Mouse (Mus musculus): Measurements from ENCODE around the gene Nelfe.
"Not testable (repeated sequence)": the region's sequence is repeated elsewhere in the genome, so short reads cannot be mapped to it uniquely, and the experiment has no call there.

Gene Nelfe

DNA sequence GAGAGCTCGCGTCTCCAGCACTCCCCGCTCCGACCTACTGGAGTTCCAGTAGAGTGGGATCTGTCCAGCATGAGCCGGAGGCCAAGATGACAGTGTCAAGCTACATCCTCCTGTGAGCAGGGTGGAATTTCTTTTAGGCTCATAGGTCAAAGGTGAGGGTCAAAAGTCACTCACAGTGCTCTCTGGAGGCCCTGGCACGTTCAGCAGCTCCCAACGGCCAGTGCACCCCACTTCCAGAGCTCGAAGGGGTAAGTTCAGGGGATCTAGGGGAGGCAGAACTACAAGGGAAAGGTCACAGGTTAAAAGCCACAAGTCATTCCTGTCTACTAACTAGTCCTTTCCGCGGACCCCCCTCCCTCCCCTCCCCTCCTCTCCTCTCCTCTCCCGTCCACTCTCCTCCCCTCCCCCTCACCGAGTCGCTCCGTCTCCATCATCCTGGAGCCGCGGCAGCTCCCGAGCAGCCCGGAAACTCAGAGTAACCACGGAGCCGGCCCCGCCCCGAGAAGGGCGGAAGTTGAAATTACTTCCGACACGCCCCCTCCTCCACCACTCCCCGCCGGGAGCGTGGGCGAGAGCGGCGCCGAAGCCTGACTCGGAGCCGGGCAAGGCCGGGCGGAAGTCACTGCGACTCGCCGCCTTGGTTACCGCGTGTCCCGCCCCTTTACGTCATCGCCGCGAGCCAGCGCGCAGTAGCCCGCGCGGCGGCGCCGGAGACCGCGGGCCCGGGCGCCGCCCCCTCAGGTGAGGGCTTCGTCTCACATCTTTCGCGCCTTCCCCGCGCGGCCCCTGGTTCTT lies at the start of gene Nelfe, which contains the start of gene Skiv2l:
TSS of gene Nelfe (plus strand) at position 670 of the 795 bp plus-strand sequence.
TSS of gene Skiv2l (minus strand) at position 489 of the 795 bp plus-strand sequence.
- DNase-seq (ENCODE audit: low spot score): peak; percentile 99

DNA sequence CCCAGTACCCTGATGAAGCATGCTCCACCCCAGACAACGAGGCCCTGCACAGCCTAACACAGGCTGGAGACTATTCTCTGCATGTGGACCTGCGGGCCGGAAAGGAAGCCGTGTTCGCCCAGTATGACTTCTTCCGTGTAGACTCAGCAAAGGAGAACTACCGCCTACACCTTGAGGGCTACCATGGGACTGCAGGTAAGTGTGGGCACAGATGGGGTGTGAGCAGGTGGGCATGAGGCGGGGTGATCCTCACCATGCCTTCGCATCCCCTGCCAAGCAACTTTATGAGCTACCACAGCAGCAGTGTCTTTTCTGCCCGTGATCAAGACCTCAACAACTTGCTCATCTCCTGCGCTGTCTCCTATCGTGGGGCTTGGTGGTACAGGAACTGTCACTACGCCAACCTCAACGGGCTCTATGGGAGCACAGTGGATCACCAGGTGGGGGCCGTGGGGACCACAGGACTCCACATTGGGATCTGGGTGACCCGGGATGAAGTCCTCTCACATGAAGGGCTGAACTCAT lies 49.3 kb upstream of the Nelfe start:
- not testable (repeated sequence) for DNase-seq (ENCODE audit: low spot score)

DNA sequence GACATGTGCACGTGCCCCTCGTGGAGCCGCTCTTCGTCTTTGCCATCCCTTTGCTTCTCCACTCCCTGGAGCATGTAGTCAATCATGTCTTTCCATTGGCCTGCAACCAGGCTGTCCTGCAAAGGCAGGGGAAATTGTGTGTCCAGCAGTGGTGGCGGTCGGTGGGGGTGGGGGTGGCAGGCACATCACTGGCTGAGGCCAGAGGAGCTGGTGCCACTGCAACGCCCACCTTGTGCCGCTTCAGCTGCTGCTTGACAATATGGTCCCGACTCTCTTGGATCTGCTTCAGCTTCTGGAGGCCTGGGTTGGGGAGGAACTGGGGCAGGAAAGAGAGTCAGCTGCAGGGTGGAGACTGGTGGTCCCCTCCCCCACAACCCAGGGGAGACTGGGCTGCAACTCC lies 47.4 kb upstream of the Nelfe start:
- DNase-seq (ENCODE audit: low spot score): not testable (repeated sequence)

DNA sequence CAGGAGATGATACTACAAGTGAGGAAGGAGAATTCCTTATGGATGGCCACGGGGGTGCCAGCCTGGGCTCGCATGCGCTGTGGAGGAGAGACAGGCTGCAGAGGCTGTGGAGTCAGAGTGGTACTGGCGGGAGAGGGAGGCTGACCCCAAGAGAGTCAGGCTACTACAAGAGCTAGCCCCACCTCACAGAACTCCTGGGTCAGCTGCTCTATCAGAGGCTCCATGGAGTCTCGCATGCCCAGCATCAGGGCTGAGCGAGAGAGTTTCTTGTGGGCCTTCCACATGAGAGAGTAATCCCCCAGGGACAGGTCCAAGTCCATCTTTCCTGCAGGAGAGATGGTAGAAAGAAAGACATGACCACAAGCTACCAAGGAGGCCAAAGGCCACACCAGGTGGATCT lies 46.8 kb upstream of the Nelfe start:
- not testable (repeated sequence) for DNase-seq (ENCODE audit: low spot score)

DNA sequence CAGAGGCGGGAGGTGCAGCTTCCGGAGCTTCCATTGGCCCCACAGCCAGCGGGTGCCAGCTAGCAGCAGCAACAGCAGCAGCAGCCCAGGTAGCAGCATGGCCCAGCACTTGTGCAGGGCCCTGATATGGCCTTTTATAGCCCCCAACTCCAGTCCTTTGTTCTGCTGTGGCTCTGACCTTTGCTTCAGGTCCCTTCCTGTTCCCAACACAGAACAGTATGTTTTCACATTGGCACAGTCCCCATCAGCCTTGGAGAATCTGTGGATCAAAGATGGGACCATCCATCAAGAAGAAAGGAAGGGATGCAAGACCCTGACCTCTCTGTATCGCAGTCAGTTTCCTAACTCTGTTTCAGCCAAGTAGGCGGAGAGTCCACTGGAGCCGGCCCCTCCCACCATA lies 45.9 kb upstream of the Nelfe start, which contains the start of gene Cyp21a1:
TSS of gene Cyp21a1 (minus strand) at position 261 of the 400 bp plus-strand sequence.
- DNase-seq (ENCODE audit: low spot score): not testable (repeated sequence)

DNA sequence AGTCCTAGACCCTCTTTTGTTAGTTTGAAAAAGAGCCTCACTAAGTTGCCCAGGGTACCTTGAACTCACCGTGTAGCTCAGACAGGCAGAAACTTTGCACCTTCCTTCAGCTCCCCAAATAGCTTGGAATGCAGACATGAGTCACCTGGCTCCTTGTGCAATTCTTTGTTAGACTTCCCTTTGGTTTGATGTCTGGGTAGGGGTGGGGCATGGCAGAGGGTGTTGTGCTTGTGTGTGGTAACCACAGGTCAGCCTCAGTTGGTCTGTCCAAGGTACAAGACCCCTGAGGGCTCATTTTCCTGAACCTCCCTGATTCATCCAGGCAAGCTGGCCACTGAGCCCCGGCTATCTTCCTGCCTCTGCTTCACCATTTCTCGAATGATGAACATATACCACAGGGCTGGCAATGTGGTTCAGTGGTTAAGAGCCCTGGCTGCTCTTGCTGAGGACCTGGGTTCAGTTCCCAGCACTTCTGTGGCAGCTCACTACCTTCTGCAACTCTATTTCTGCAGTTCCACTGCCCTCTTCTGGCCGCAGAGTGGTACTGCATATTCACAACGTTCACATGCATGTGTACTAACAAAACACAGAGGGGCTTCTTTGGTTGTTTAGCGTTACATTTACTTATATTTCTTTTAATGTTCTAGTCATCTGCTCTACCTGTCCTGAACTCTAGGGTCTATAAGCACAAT lies 45.2 kb upstream of the Nelfe start:
- no peak for DNase-seq (ENCODE audit: low spot score)

DNA sequence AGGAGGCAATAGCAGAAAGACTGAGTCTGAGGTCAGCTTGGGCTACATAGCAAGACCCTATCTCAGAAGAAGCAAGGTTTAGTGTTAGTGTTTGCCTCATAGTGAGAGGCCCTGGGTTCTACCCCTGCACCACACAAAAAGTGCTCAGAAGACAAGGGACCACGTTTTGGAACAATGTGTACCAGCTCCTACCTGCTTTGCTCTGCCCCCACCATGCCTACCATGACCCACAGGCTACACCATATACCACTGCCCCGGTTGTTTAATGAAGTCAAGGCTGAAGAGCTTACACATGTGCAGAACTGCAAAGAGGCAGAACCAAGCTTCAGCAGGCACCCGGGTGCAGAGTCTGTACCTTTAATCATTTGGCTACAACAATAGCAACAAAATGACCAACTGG lies 43.0 kb upstream of the Nelfe start:
- DNase-seq (ENCODE audit: low spot score): no peak

DNA sequence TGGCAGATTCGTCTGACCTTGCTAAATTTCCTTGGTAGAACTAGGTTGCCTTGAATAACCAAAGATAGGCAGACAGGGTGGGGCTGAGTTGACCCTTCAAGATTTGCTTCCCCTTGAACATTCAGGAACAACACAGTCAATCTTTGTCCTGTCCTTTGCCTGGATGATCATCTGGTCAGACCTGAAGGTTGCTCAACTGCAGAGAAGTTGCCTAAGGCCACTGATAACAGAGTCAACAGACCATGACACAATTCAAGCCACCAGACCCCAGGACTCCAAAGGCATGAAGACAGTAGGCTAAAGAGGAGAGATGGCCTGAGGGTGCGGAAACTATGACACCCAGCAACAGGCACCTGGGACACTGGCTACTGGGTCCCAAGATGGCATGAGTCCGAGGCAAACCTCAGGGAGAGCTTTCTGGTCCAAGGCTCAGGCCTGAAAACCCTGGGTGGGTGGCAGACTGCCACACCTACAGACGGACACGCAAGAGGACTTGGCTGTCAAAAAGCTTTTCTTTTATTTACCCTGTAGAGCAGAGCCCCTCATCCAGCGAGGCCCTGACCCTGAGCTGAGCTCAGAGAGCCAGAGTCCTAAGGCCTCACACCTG lies 41.5 kb upstream of the Nelfe start:
- DNase-seq (ENCODE audit: low spot score): no peak

DNA sequence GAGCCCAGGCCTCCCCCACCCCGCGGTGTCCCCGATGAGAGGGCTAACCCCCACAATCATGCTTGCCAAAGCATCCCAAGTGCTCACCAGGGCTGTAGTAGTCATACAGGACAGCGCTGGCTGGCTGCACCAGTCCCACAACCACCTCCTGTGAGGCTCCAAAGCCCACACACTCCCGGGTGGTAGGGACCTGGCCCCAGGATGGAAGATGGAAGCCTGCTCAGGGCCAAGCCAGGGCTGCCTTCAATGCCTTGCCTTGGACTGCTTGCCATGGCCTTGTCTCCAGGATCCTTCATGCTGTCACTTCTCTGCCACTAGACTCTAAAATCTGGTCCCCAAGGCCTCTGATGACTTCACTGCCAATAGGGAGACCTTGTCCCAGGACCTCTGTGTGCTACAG lies 39.8 kb upstream of the Nelfe start:
- not testable (repeated sequence) for DNase-seq (ENCODE audit: low spot score)

DNA sequence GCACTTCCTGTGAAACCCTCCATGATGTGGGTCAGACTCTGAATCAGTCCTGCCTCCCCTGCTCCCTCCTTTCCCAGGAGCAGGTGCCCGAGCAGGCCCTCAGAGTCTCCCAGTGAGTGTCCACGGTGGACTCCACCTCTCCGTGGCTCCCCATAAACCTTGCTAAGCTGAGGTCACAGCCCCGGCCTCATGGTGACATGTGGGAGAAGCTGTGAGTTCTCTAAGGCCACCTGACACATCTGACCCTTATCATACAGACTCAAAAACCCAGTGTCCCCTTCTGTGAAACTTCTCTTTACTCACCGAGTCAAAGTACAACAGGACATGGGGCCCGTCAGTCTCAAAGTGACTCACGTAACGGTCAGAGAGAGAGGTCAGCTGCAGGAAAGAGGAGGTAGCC lies 39.4 kb upstream of the Nelfe start:
- DNase-seq (ENCODE audit: low spot score): not testable (repeated sequence)

DNA sequence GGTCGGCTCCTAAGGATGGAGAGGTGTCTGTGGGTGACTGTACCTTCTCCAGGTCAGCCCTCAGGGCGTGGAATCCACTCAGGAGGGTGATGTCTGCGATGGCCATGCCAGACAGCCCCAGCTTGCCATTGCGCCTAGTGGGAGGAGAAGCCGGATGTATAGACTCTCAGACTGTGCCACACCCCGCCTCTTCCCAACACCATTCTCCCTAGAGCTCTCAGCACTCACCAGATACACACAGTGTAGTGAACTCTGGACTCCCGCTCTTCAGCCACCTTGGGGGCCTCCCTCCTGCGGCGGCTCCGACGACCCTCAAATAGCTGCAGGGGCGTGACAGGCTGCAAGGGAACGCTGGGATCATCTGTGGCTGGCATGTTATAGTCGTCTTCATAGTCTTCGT lies 38.9 kb upstream of the Nelfe start:
- no peak for DNase-seq (ENCODE audit: low spot score)

DNA sequence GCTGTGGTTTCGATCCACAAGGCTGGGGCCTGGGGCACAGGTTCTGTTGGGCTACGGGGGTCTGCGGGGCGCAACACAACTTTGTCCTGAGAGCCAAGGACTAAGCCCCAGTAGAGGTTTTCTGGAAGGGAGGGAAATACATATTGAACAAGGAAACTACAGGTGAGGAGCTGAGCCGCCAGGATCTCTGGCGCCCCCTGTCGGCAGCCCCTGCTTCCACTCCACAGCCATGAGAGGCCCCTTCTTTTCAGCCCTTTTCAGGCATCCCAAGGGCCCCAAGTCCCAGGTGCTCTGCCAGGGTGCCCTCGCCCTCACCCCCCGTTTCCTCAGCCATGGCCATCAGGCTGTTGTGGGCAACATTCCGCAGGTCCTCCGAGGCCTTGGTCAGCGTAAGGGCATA lies 36.4 kb upstream of the Nelfe start:
- DNase-seq (ENCODE audit: low spot score): peak; percentile 29

DNA sequence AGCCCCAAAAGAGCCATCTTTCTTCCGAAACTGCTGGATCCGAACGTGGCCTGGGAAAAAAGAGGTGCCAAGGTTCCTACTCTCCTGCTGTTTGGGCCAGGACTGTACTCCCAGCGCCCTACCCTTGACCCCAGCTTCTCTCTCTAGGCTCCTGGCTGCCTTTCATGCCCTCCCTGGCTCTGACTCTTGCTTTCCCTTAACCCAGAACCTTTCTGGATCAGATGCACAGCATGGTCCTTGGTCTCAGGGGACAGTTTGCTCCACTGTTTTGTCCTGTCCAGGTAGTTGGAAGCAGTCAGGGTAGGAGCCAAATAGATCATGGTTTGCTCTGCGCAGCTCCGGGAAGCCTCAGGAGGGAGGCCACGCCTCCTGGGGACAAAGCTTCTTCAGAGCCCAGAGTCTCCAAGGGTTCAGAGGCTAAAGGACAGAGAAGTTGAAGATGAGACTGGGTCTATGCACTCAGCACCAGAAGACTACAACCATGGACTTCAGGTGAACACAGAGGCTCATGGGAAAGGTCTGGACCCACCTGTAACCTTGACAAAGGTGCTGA lies 35.3 kb upstream of the Nelfe start:
- DNase-seq (ENCODE audit: low spot score): no peak

DNA sequence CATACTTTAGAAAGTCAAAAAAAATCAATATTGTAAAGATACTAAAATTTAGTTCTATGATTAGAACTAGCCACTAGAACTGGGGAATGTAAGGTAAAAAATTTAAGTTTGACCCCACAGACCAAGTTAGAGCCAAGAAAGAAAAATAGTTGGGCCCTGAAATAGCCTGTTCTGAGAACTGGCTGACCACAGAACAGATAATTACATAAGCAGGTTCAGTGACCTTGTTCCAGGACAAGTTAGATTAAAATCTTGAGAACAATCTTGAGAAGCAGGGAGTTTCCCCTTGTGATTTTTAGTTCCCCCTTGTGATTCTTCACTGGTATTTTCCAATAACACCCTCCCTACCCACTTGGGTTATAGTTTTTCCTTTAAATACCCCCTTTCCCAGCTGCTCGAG lies 19.4 kb upstream of the Nelfe start:
- DNase-seq (ENCODE audit: low spot score): not testable (repeated sequence)

DNA sequence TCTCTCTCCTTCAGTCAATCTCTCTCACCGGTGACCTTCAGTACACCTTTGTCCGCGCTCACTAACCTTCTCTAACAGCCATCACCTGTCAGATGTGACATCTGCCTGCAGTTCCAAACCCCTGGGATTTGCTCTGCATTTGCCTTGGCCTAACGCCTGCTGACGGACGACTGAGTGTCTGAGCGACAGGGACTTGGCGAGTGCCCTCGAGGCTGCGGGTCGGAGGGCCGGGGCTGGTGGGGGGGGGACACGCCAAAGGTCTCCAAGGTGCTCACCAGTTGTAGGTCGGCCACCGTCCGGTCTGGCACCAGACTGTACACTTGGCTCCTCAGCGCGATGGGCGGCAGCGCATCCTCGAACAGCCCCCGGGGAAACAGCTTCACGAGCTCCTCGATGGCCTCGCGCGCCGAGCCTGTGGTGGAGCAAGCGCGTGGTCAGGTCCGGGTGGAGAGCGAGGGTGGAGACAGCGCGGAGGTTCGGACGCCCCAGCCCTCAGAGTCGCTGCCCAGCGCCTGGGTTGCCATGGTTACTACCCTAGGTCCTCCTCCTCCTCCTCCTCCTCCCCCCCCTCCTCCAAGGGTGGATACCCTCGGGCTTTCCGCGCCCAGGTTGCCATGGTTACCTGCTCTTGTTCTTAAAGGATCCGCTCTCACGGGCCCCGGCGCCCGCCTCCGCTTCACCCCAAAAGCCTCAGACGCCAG lies 13.9 kb upstream of the Nelfe start:
- DNase-seq (ENCODE audit: low spot score): no peak

DNA sequence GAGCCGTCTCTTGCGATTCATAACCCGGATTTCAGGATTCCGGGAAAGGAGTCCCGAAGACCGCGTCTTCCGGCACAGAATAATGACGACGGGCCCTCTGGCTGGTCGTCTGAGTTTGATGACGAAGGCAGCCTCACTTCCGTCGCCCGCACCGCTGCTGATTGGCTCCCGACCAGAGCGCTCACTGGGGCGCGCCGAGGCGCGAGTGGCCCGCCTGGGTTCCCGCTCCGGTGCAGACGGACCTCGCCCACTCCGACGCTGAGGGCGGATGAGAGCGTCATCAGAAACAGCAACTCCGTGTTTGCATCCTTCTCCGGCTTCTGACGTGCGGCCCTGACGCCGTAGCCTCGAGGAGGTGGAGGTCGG lies 13.4 kb upstream of the Nelfe start, which contains the start of the genes Stk19 and Dxo:
TSS of gene Stk19 (minus strand) at position 90 of the 366 bp plus-strand sequence.
TSS of gene Dxo (plus strand) at position 164 of the 366 bp plus-strand sequence.
- DNase-seq (ENCODE audit: low spot score): peak; percentile 97

DNA sequence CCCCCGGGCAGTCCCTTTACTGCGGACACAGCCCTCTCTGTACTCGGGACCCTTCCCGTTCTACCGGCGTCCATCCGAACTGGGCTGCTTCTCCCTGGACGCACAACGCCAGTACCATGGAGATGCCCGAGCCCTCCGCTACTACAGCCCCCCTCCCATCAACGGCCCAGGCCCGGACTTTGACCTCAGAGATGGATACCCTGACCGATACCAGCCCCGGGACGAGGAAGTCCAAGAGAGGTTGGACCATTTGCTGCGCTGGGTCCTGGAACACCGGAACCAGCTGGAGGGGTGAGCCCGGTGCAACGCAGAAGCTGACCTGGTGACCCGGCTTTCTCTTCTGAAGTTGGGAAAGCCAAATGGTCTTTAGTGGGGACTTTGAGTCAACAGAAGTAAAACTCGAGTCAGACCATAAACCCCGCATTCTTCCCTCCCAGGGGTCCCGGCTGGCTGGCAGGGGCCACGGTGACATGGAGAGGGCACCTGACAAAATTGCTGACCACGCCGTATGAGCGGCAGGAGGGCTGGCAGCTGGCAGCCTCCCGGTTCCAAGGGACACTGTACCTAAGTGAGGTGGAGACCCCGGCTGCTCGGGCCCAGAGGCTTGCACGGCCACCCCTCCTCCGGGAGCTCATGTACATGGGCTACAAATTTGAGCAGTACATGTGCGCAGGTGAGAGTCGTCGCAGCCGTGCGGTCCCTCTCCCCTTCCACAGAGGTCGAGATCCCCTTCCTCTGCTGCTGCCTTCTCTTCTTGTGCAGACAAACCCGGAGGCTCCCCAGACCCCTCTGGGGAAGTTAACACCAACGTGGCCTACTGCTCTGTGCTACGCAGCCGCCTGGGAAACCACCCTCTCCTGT lies 12.5 kb upstream of the Nelfe start:
- DNase-seq (ENCODE audit: low spot score): no peak

DNA sequence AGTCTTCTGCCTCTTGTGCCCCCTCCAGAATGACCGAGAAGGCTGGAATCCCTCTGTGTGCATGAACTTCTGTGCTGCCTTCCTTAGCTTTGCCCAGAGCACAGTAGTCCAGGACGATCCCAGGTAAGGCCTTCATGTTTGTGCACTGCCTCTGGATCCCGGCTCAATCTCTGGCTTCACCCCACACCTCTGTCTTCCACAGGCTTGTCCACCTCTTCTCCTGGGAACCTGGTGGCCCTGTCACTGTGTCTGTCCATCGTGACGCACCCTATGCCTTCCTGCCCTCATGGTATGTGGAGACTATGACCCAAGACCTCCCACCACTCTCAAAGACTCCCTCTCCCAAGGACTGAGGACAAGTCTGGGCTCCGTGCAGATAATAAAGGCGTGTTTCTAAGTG lies 11.4 kb upstream of the Nelfe start:
- no peak for DNase-seq (ENCODE audit: low spot score)

DNA sequence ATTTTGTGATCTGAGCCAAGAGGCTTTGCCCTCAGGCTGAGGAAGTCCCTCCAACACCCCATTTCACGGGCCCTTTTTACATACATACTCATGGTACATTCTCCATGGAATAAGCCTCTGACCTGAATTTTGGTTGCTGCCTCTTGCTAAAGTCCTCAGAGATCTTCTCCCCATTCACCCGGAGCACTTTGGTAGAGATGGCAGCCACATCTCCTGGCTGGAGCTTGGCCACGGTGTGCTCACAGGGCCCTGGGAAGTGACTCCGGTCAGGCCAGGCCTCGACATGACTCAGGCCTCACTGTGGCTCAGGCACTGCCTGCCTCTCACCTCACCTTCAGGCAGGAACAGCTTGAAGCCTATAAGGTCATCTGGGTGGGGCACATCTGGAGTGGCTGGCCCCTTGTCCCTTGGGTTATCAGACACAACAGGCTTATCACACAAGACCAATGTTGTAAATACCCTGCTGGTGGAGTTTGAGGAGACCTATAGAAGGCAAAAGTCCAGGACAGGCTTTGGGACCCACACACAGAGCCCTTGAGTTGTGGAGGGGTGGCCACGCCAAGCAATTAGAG lies 9.4 kb upstream of the Nelfe start:
- DNase-seq (ENCODE audit: low spot score): no peak

DNA sequence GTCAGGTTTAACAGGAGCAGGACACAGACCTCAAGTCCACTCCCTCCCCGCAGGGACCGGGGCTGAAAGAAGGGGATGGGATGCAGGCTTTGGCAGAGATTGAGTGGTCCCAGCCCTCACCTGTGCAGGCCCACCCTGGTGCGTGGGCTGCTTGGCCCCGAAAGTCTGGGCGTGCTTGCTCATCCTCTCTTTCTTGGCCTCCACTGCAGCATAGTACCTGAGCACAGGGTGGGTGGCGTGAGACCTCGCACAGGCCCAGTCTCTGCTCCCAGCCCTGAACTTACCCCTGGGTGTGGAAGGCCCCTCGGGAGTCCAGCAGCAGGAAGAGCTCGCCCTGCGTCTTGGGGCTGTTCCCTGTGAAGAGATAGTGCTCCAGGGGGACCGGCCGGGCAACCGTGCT lies 5.3 kb upstream of the Nelfe start:
- no peak for DNase-seq (ENCODE audit: low spot score)

Data from T-cell, adult 2 months (primary cell).